Mouse (Mus musculus): ENCODE results near the gene Maml2.

The Maml2 gene

GRCm38 (mm10) chr9:13446703-13447285 is 149.0 kb downstream of the Maml2 start, which contains the start of gene Gm17571:
Gene Gm17571 (minus strand): TSS chr9:13446753.
- CTCF ChIA-PET = no interaction called here

- CTCF ChIA-PET = interaction anchor here (0.9 kb wide), 1 partner anchor 177 kb away, joined by 7 read pairs; no protein-coding TSS in a partner anchor
Measured at GRCm38 (mm10) chr9:13448716-13449115, 151.0 kb downstream of the Maml2 start.

DNA sequence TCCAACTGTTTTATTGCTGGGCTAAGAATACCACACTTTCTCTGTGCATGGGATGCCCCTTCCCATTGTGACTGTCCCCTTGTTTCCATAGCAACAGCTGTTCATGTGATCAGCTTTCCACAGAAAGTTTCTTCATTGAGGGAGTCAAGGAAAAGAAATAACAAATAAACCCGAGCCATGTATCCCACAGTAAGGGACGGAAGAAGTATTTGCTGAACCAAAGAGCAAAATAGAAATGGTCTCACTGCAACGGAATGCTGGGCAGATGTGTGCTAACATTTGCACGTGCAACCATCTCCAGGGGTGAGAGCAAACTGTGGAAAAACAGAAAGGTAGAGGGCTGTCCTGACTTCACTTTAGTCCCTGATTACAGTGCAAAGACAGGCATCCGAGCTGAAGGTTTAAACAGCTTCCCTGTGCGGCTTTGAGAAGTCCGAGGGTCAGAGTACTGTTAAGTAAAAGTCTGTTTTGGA is 156.9 kb downstream of the Maml2 start:
- CTCF ChIA-PET = no interaction called here

- CTCF ChIA-PET = no interaction called here
Measured at GRCm38 (mm10) chr9:13455231-13455630, 157.5 kb downstream of the Maml2 start.

- CTCF ChIA-PET = no interaction called here
Measured at GRCm38 (mm10) chr9:13457774-13458173, 160.0 kb downstream of the Maml2 start.

GRCm38 (mm10) chr9:13459371-13459770 is 161.6 kb downstream of the Maml2 start:
- CTCF ChIA-PET = interaction anchor here (0.9 kb wide), 1 partner anchor 15 kb away, joined by 7 read pairs; no protein-coding TSS in a partner anchor

- CTCF ChIA-PET = no interaction called here
Measured at GRCm38 (mm10) chr9:13460012-13460411, 162.3 kb downstream of the Maml2 start.

- CTCF ChIA-PET = no interaction called here
Measured at GRCm38 (mm10) chr9:13460926-13461325, 163.2 kb downstream of the Maml2 start.

DNA sequence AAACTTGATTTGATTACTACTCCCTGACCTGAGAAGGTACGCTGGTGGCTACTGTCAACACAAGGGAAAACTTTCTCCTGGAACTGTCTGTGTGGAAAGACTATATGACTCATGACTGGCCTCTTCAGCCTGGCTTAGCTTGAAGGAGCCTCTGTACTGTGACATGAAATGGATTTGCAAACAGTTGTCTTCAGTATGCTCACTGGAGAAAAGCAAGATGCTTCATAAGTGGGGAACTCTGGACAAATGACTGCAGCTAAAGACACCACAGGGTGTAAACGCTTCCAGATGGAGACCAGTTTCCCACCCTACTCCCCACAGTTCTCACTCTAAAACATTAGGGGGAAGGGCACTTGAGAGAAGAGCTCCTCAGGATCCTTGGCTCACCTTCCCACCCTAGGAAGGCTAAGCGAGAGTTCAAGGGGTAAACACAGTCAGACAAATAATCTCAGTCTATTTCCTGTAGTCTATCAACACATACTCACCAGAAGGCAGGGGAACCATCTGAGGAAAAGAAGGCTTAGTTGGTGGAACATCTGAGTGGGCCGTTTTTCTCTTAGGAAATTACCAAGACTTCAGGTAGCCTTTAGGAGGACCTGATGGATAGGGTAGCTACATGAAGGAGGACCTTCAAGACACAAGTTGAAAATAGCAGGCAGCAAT is 167.7 kb downstream of the Maml2 start:
- CTCF ChIA-PET = no interaction called here

DNA sequence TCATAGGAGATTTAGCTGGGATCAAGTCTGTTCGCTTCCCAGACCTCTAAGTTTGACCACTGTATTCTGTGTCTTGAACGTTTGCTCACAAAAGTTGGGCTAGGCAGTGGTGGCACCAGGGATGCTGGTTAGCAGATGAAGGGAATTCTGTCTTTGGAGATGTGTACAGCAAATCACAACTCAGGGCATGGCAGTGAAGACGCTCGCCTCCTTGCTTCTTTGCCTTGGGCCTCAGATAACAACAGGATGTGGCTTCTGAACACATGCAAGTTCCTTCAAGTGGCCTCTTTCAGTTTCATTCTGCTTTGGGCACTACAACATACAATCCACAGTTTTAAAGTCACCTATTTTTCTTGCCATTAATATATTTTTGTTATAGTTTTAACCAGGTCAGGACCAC is 168.6 kb downstream of the Maml2 start:
- CTCF ChIA-PET = no interaction called here

DNA sequence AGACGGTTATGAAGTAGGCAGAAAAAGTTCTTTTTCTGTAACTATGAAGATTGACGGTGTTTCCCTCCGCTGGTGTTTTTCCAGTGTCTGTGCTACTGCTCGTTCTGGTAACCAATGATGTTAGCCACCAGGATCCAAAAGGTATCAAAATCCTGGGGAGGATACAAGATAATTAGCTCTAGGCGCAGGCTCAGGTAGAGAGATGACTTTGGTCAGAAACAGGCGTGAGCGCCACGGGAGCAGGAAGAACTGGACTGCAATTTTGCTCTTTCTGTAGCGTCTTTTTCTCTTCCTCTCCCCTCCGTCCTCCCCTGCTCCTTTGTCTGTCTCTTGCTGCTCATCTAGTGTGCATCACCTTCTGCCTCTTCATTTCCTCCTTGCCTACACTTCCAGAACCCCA is 169.1 kb downstream of the Maml2 start:
- CTCF ChIA-PET = interaction anchor here (0.7 kb wide), 1 partner anchor 170 kb away, joined by 3 read pairs; no protein-coding TSS in a partner anchor

DNA sequence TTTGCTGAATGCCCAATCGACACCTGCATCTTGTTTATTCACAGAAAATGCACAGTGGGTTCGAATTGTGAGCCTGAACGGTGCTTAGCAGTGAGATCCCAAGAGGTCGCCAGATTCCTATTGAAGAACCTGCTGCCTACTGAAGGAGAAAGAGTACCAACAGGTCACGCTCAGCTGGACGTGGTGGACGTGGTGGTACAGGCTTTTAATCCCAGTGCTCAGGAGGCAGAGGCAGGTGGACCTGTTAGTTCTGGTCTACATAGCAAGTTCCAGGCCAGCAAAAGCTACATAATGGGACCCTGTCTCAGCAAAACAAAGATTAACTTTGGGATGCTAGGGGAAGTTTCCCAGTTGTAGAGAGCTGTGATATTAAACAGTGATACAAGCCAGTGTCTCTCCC is 170.0 kb downstream of the Maml2 start:
- CTCF ChIA-PET = no interaction called here

- CTCF ChIA-PET = interaction anchor here (0.7 kb wide), 1 partner anchor 57 kb away, joined by 3 read pairs; no protein-coding TSS in a partner anchor
Measured at GRCm38 (mm10) chr9:13468778-13469177, 171.0 kb downstream of the Maml2 start.

GRCm38 (mm10) chr9:13470013-13470412 is 172.3 kb downstream of the Maml2 start:
- CTCF ChIA-PET = interaction anchor here (0.6 to 0.7 kb wide), 2 partner anchors 11 to 191 kb away, joined by 3 to 9 read pairs; no protein-coding TSS in a partner anchor

DNA sequence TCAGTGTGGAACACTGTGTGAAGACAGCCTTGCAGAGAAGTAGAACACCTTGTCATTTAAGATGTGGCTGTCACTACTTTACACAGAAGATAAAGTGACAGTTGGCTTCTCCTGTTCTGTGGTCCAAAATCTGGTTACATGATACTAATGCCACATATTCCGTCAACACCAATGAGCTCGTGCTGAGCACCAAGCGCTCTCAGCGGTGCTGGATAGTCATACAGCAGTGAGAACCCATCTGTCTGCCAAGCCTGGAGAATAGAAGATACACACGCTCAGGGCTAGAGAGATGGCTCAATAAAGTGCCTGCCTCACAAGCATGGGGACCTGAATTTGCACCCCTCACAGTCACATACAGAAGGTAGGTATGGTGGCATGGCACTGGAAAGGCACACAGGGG is 177.2 kb downstream of the Maml2 start:
- CTCF ChIA-PET = no interaction called here

DNA sequence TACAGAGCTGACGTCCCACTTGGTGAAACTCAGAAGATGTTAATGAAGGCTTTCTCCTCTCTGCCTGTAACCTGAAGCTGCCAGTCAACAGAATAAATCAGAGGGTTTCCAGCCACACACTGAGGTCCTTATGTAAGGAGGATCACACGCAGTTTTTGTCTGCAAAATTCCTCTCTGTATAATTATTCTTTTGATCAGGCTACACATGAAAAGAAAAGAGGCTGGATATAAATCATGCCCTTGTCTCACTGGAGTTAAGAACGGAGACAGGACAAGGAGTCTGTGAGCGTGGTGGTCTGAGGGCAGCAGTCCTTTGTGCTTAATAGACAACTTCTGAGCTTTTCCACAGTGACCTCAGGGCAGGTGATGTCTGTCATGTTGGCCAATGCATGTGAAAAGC is 181.5 kb downstream of the Maml2 start:
- CTCF ChIA-PET = interaction anchor here (0.5 kb wide), 1 partner anchor 1312 kb away, joined by 4 read pairs; no protein-coding TSS in a partner anchor

DNA sequence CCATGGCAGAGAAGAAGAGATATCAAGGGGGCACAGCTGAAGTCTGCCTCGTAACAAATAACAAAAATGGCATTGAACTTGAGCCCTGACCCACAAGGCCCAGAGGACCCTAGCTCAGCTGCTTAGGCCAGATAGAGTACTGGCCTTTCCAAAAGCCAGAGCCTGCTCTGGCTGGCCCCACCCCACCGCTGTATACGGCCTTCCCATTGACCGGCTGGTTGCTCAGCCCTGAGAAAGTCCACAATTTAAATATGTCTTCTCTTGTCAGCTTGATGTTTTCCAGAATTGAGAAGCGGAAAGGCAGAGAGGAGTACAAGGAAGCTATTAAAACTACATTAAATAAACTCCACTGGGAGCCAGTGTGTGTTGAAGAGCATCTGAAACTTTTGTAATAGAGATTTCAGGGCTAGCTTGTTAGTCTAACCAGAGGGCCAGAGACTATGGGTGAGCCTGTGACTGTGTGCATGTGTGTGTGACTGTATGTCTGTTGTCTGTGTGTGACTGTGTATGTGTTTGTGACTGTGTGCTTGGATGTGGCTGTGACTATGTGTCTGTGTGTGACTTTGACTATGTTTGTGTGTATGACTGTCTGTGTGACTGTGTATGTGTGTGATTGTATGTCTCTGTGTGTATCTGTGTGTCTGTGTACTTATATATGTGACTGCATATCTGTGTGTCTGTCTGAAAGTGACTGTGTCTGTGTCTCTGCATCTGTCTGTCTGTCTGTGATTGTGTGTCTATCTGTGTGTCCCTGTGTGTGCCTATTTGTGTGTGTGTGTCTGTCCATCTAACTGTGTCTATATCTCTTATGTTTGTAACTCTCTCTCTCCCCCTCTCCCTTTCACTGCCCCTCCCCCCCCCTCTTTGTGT is 185.7 kb downstream of the Maml2 start:
- CTCF ChIA-PET = no interaction called here

- CTCF ChIA-PET = interaction anchor here (0.6 kb wide), 1 partner anchor 22 kb away, joined by 18 read pairs; no protein-coding TSS in a partner anchor
Measured at GRCm38 (mm10) chr9:13484267-13485240, 186.8 kb downstream of the Maml2 start.

GRCm38 (mm10) chr9:13485914-13486313 is 188.2 kb downstream of the Maml2 start:
- CTCF ChIA-PET = interaction anchor here (0.7 kb wide), 1 partner anchor 96 kb away, joined by 3 read pairs; no protein-coding TSS in a partner anchor

GRCm38 (mm10) chr9:13491107-13491506 is 193.3 kb downstream of the Maml2 start:
- CTCF ChIA-PET = no interaction called here

Measured in spleen, embryonic (tissue).